Mouse (Mus musculus) B cell, adult 2 months (primary cell): ENCODE measurements at regions not wholly inside any gene's neighbourhood (a gene's known extent, or its start where the extent isn't known, plus 50 kb on each side); places are given as distances from the start of the nearest gene placed in this dataset.

ENCODE experiments used
- DNase-seq, 2 experiments: peaks; one replicate each; pipeline ENCODE4 v3.0.0; 2022

DNA sequence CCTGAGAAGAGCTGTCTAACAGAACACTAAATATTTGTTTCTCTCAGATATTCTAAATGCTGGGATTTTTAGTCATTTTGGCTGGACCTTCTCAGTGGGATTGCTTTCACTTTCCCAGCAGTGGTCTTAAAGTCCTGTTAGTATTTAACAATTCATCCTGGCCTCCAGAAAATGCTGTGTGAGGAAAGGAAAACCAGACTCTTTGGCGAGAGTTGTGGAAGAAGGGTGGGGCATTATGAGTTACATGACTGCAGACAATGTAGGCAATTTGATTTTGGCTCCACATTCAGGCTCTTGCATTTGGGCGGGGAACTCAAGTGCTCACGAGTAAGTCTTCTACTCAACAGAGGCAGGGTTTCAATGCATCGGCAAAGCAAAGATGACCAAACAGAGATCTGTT, 406.1 kb upstream of the Gm765 start:
- DNase-seq, result no peak

- DNase-seq, result no peak
Observed at GRCm38 (mm10) chr6:98746976-98747375, 404.4 kb upstream of the Gm765 start.

GRCm38 (mm10) chr6:98740447-98740846, 397.9 kb upstream of the Gm765 start:
- DNase-seq, result no peak

DNA sequence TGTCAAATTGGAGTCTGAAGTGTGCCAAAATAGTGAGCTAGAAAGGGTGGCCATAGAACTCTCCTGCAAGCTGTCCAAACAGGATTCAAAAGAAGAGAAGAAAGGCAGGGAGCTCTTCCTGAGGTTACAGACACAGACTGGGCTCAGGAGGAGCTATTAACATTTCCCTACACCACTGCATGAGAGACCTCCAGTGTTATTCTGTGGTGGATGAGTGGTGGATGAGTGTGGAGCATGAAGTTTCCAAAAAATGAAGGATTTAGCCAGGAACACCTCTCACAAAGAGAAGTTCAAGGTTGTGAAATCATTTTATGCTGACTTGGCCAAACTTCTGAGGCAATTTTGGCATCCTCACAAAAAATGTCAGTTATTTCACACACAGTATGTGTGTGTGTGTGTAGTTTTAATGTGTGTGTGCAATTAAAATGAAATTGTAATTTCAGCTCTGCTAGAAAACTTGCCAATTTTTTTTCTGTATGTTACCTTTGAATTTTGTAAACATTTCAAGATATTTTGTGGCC, 388.5 kb upstream of the Gm765 start:
- DNase-seq, result no peak

DNA sequence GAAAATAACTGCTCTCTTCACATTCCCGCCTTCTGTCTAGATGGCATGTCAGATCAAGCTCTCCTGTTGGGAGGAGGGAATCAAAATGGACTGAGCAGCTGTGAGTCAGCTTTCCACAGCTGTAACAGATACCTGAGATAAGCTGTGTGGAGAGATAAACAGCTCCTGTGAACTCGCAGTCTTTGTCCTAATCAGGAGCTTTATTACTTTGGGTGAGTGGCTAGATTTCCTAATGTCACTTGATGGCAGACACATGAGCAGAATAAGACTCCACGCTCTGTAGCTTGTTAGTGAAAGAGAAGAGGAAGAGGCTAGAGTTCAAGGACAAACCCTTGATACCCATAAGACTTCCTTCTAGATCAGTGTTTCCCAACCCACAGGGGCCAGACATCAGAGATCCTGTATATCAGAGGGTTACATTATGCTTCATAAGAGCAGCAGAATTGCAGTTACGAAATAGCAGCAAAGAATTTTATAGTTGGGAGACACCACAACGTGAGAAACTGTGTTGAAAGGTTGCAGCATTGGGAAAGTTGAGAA, 384.1 kb upstream of the Gm765 start:
- DNase-seq, result no peak

GRCm38 (mm10) chr6:98704887-98705622, 362.5 kb upstream of the Gm765 start:
- DNase-seq, result no peak

DNA sequence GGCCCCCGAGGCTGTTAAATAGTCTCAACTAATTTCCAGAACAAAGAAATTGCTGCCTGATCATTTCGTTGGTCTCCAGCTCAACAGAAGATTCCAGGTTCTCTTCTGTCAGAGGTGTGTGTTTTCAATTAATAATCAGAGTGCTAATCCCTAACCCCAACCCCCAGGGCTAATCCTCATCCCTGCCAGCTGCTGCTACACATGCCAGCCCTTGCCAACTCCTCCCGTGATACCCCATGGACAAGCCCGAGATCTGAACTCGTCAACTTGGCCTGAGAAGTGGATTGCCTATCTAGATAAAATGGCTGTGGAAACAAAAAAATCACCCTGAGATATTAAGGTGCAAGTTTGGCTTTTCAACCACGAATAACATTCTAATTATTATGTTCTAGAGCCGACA, 355.0 kb upstream of the Gm765 start:
- no peak for DNase-seq

DNA sequence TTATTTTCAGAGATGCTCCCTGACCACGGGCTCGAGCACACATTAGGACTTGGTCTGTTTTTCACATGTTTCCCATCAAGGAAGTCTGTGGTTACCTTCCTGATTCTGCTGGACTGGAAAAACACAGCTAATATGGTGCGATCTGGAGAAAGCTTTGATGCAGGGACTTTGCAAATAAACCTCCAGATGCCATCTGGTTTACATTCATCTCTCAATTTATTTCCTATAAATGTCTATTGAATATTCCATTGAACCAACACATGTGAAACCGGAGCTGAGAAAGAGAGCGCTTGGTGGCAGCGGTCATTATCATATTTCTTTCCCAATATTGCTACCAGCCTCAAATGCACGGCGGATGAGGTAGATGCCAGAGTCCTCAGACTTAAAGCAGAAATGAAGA, 350.9 kb upstream of the Gm765 start:
- DNase-seq, result no peak

- DNase-seq, result no peak
Observed at GRCm38 (mm10) chr6:98690133-98690532, 347.6 kb upstream of the Gm765 start.

DNA sequence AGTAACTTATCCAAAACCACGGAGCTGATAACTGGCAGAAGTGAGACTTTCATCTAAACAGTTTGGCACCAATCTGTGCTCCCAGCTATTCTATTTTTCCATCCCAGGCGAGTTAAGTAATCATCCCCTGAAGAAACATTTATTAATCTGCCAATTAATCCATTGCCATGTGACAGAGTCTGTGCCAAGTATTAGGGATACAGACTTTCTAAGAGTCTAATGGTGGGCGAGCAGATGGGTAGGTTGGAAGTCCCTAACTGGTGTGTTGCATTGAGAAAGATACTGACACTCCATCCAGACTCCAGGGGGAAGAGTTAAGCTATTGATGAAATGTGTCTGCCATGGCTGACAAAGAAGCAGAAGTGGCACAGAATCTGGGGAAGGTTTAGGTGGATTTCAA, 346.8 kb upstream of the Gm765 start:
- no peak for DNase-seq

GRCm38 (mm10) chr6:98688624-98689023, 346.1 kb upstream of the Gm765 start:
- DNase-seq, result no peak

GRCm38 (mm10) chr6:98666388-98666989, 323.9 kb upstream of the Gm765 start:
- DNase-seq, result no peak

DNA sequence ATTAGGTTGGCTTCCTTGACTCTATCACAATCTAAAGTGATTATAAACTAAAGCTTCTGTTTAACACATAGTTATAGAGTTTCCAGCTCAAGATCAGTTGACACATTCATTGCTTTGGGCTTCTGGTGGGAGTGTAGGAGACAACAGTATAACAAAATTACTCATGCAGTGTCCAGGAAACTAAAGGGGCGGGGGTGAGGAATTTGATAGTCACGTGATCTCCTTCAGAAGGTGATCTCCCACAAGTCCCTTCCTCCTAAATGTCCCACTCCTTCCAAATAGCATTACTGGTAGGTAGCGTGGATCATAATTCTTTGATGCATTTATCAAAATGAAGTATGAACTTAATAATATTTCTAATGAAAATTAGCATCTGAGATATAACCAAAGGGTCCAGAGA, 309.3 kb upstream of the Gm765 start:
- no peak for DNase-seq

DNA sequence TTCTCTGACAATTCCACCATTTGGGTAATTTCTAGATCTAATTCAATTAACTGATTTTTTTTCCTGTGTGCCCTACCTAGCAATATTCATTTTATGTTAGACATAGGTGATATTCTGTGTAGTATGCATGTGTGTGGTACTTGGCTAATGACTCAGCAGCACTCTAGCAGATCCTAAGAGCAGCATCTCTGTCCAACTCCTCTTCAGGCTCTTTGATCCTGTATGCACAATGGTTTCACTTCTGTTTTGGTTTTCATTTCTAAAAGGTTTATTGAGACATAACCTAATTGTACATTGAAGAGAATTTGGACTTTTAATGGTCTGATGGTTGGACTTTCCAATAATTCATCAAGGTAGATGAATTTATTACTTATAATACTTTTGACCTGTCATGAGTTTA, 308.8 kb upstream of the Gm765 start:
- DNase-seq, result no peak

DNA sequence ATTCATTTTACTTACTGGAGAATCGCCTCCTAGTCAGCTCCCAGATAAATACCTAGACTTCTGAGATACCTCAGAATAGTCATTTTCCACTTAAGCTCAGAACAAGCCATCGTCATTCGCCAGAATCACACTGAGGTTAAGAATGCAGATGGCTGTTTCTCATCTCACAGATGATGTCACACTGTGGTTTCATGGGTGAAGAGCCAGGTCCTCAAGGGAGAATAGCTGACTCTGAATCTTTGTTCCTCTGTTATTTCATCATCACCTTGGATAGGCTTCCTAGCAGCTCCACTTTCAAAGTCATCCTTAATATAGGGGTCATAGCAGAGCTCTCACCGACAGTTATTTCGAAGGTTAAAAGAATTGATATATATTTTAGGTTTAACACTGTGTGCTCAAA, 297.8 kb upstream of the Gm765 start:
- DNase-seq, result peak in 1 of 2 experiments; percentile 12

- DNase-seq, result no peak
Observed at GRCm38 (mm10) chr6:98635816-98636215, 293.3 kb upstream of the Gm765 start.

DNA sequence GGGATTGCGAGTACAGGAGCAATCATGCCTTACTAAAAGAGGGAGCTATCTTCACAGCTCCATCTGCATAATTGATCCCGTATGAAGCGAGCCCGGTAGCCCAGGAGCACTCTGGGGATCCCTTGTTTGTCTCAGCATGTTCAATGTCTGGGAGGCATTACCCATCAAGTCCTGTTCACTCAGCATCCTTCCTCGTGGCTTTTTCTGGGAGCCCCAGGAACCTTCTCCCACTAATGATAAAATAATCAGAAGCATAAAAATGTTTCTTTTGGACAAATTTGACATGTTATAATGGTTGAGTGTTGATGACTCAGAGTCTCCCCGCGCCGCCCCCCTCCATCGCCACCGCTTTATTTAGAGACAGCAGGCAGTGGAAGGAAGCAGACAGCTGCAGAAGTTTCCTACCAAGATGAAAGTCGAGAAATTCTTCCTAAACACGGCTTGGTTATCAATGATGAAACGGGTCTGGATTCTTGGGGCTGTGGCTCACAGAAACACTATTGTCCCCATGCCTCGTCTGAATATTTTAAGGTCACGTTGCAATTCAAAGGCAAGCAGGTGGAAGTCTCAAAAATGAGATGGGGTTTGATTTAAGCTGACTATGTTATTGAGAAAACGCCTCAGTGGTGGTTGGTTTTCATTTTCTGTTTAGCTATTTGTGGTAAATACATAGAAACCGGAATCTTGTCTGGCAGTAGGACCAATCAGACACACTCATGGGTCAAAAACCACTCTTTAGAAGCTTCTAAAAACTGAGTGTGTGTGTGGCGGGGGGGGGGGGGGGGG, 289.9 kb upstream of the Gm765 start:
- peak; percentile 10 to 13 for DNase-seq

- DNase-seq, result no peak
Observed at GRCm38 (mm10) chr6:98631269-98631668, 288.7 kb upstream of the Gm765 start.

DNA sequence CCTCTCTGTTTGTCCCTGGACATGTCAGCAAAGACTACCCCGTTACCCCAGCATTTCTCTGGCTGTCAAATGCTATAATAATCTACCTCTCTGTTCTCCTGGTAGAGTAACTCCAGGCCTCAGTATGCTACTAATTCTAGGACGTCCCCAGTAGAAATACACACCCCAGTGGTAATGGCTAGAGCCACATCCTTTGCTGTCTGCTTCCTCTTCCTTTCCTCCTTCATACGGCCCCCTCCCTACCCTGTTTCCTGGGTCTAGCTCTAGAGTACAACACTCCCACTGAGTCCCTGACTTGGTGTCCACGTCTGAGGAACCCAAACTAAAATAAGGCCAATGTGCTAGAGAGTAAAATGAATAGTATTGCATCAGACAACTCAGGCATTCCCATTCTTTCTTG, 287.1 kb upstream of the Gm765 start:
- peak; percentile 4 to 12 for DNase-seq

DNA sequence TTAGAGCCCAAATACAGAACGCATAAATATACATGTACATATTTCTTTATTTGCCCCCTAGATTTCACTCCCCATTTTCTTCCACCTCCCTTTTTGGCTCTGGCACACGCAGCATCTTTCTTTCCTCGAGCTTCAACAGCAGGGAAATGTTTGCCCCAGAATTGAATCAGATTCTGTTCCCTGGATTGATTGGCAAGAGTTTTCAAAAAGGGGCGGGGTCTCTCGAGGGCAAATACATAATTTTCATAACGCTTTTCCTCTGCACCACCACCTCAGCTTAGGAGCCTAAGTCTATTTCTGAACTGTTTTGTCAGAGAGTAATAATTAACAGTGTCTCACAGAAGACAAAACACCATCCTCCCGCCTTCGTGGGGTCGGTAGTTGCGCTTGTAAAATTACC, 283.9 kb upstream of the Gm765 start:
- DNase-seq, result no peak

- no peak for DNase-seq
Observed at GRCm38 (mm10) chr6:98620886-98621285, 278.3 kb upstream of the Gm765 start.

DNA sequence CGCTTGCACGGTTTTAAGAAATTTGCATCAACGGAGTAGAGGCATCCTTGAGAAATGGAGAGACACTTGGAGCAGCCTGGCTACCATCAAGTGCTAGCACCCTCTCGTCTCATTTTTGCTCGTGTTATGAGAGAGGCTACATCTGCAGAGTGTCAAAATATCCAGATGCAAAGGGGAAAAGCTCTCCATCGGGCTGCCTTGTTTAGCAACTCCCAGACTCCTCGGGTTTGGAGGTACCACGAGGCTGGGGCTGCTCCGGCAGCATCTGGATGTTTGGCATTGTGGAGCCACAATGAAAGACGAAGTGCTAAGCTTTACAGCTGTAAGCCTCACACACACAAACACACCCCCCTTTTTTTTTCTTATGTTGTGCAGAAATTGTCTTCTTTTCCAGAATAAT, 270.5 kb upstream of the Gm765 start:
- no peak for DNase-seq

DNA sequence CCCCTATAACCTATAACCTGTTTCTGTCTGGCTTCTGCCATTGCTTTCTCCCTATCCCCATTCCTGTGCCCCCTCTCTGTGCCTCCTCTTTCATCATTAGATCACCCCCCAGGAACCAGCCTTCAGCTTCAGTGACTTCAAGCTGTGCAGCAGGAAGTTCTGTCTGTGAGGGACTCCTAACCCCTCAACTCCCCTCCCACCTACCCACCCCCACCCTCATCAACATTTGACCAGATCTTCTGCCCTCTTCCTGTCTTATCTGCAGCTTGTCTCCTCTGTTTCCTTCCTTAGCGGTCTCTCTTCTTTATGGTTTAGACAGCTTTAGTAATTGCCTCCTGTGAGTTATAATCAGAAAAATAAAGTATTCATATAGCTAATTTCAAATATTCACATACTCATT, 266.6 kb upstream of the Gm765 start:
- DNase-seq, result no peak

DNA sequence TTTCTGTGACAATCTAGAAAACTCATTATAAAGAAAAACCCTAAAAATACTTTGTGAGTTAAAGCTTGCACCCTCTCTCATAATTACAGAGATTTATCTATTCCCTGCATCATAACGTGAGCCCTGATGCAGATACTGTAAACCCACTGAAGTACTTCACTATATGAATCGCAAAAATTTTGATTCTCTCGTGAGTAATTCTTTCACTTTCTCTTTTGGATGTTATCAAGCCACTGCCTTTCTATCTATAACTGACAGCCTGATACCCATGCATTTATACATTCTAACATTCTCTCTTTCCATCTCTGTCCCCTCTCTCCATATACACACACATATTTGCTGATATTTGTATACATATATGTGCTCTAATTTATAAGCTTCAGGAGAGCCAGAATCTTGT, 264.1 kb upstream of the Gm765 start:
- no peak for DNase-seq
